Mouse (Mus musculus) granulocyte monocyte progenitor cell, adult 5-6 weeks (primary cell): ENCODE results near the gene Frs3. TPM values are rescaled to one million over a fixed set of nuclear protein-coding genes. Genes with fewer than 3 reads are reported as not detected.

Experiments used
- total RNA-seq, 2 experiments: library from RNA; stranded (forward) in 1 of 2; stranded (reverse) in 1 of 2; fragments of 200-712, 200-1000 nt in 1 of 2; fragments of >200 nt in 1 of 2; fragmentation: Nextera tagmentation in 1 of 2; gene quantifications; 2 replicates each; pipeline ENCODE4 v1.2.3; 2014 to 2017

The Frs3 gene
- total RNA-seq, 2 experiments from 2014 or later: not detected

Other genes with a start within 250 kb of the Frs3 start
- 13.9 and 23.8 TPM in 2 replicates for gene Taf8, start 186.7 kb upstream of the Frs3 start, total RNA-seq (2014; fragmentation: Nextera tagmentation)
- gene Taf8, start 186.7 kb upstream of the Frs3 start, total RNA-seq (2017): 34.7 and 40.9 TPM in 2 replicates
- gene Ccnd3, start 184.0 kb upstream of the Frs3 start, total RNA-seq (2014; fragmentation: Nextera tagmentation): 99.8 and 128 TPM in 2 replicates
- 35.5 and 35.9 TPM in 2 replicates for gene Ccnd3, start 184.0 kb upstream of the Frs3 start, total RNA-seq (2017)
- 16.2 and 17.8 TPM in 2 replicates for gene Bysl, start 77.5 kb upstream of the Frs3 start, total RNA-seq (2014; fragmentation: Nextera tagmentation)
- 12.6 and 16.0 TPM in 2 replicates for gene Bysl, start 77.5 kb upstream of the Frs3 start, total RNA-seq (2017)
- gene Med20, start 77.4 kb upstream of the Frs3 start, total RNA-seq (2014; fragmentation: Nextera tagmentation): 26.3 and 36.3 TPM in 2 replicates
- gene Med20, start 77.4 kb upstream of the Frs3 start, total RNA-seq (2017): 25.0 and 29.5 TPM in 2 replicates
- gene Gm20517, start 77.4 kb upstream of the Frs3 start, total RNA-seq (2014; fragmentation: Nextera tagmentation): 0.41 and 2.2 TPM in 2 replicates
- gene Gm20517, start 77.4 kb upstream of the Frs3 start, total RNA-seq (2017): 2.5 and 3.1 TPM in 2 replicates
- gene Usp49, start 58.3 kb upstream of the Frs3 start, total RNA-seq (2014; fragmentation: Nextera tagmentation): 4.1 and 6.8 TPM in 2 replicates
- gene Usp49, start 58.3 kb upstream of the Frs3 start, total RNA-seq (2017): 1.5 and 4.1 TPM in 2 replicates
- gene Tomm6, start 644 bp upstream of the Frs3 start, total RNA-seq (2014; fragmentation: Nextera tagmentation): 315 and 346 TPM in 2 replicates
- gene Tomm6, start 644 bp upstream of the Frs3 start, total RNA-seq (2017): 46.0 and 46.4 TPM in 2 replicates
- gene Gm21981, start 5.4 kb downstream of the Frs3 start, total RNA-seq (2014; fragmentation: Nextera tagmentation): not detected in 2 replicates
- 1.0 TPM in 1 of 2 replicates, not detected in the other for gene Gm21981, start 5.4 kb downstream of the Frs3 start, total RNA-seq (2017)
- not detected in 2 replicates for gene Prickle4, start 5.7 kb downstream of the Frs3 start, total RNA-seq (2014; fragmentation: Nextera tagmentation)
- 0.62 TPM in 1 of 2 replicates, not detected in the other for gene Prickle4, start 5.7 kb downstream of the Frs3 start, total RNA-seq (2017)
- gene Pgc, start 37.8 kb downstream of the Frs3 start, total RNA-seq (2014; fragmentation: Nextera tagmentation): not detected in 2 replicates
- gene Pgc, start 37.8 kb downstream of the Frs3 start, total RNA-seq (2017): not detected in 2 replicates
- 6.7 and 9.4 TPM in 2 replicates for gene Tfeb, start 48.0 kb downstream of the Frs3 start, total RNA-seq (2014; fragmentation: Nextera tagmentation)
- 6.9 and 7.8 TPM in 2 replicates for gene Tfeb, start 48.0 kb downstream of the Frs3 start, total RNA-seq (2017)
- gene Mdfi, start 145.7 kb downstream of the Frs3 start, total RNA-seq (2014; fragmentation: Nextera tagmentation): 3.7 and 5.5 TPM in 2 replicates
- gene Mdfi, start 145.7 kb downstream of the Frs3 start, total RNA-seq (2017): 2.7 and 4.9 TPM in 2 replicates
- gene Foxp4, start 235.6 kb downstream of the Frs3 start, total RNA-seq (2014; fragmentation: Nextera tagmentation): 16.9 and 29.3 TPM in 2 replicates
- 3.4 and 4.0 TPM in 2 replicates for gene Foxp4, start 235.6 kb downstream of the Frs3 start, total RNA-seq (2017)